Mouse (Mus musculus): ENCODE results near the gene Borcs6. TPM values are rescaled to one million over a fixed set of nuclear protein-coding genes. Genes with fewer than 3 reads are reported as not detected.
"Not testable (repeated sequence)": the region's sequence is repeated elsewhere in the genome, so short reads cannot be mapped to it uniquely, and the experiment has no call there.

The Borcs6 gene
- polyA plus RNA-seq, 1 experiment from 2014 or later, result 11.1 TPM

GRCm38 (mm10) chr11:69087082-69087481 is 27.6 kb downstream of the Borcs6 start:
- H3K4me2 ChIP-seq, result no peak overlapping the region
- H3K9ac ChIP-seq, result peak overlapping the region; percentile 25; the same call in 1 of the 2 replicates
- WGBS, result 42% methylated on average over 4 of the region's 4 CpGs
- no peaks in the 10 kb centered on the region for H3K9me3 ChIP-seq
- H3K4me3 ChIP-seq (replicated peaks), result no peak overlapping the region; the same call in 1 of the 2 replicates
- H3K4me1 ChIP-seq, result peaks cover 22% of the 10 kb centered on the region
- H3K27ac ChIP-seq, result peak overlapping the region; percentile 50; the same call in 1 of the 2 replicates
- peaks cover 21% of the 10 kb centered on the region for H3K36me3 ChIP-seq (replicated peaks)
- no peak for ATAC-seq (ENCODE audit: low FRiP score)
- no peaks in the 10 kb centered on the region for H3K27me3 ChIP-seq

- H3K4me3 ChIP-seq (replicated peaks), result no peak overlapping the region
- H3K36me3 ChIP-seq (replicated peaks), result peaks cover 21% of the 10 kb centered on the region
- no peaks in the 10 kb centered on the region for H3K27me3 ChIP-seq
- no peak for ATAC-seq (ENCODE audit: low FRiP score)
- 63% methylated on average over 2 of the region's 2 CpGs for WGBS
- H3K27ac ChIP-seq, result 0 out of 2 replicates have a peak overlapping the region, but pooled peaks have one; percentile 91
- H3K4me1 ChIP-seq, result peaks cover 22% of the 10 kb centered on the region
- H3K9me3 ChIP-seq, result no peaks in the 10 kb centered on the region
- peak overlapping the region; percentile 99; the same call in 1 of the 2 replicates for H3K9ac ChIP-seq
- peak overlapping the region; percentile 98 for H3K4me2 ChIP-seq
These were observed 28.1 kb downstream of the Borcs6 start for GRCm38 (mm10) chr11:69087597-69087996.

GRCm38 (mm10) chr11:69088103-69088855 is 28.8 kb downstream of the Borcs6 start, which contains the start of gene Vamp2:
TSS of gene Vamp2 (plus strand) at chr11:69088490.
- Histone ChIP-seq H3K9me3 (no peaks in the 10 kb centered on the region), H3K36me3 (replicated peaks) (peaks cover 21% of the 10 kb centered on the region), H3K27me3 (no peaks in the 10 kb centered on the region), H3K4me2 (peak within 1 kb of the TSS; percentile 98), H3K27ac (peak within 1 kb of the TSS; percentile 91), H3K4me1 (peaks cover 22% of the 10 kb centered on the region), H3K4me3 (replicated peaks) (peak within 1 kb of the TSS; percentile 95), H3K9ac (peak within 1 kb of the TSS; percentile 99)
- WGBS, result under 1% methylated on average over 56 of the region's 67 CpGs
- peak; percentile 87 for ATAC-seq (ENCODE audit: low FRiP score)

- Histone ChIP-seq H3K4me2 (peak overlapping the region; percentile 98), H3K4me1 (peaks cover 24% of the 10 kb centered on the region), H3K9me3 (no peaks in the 10 kb centered on the region), H3K4me3 (replicated peaks) (peak overlapping the region; percentile 95), H3K27ac (peak overlapping the region; percentile 91), H3K27me3 (no peaks in the 10 kb centered on the region), H3K9ac (peak overlapping the region; percentile 99), H3K36me3 (replicated peaks) (peaks cover 21% of the 10 kb centered on the region)
- WGBS, result 11% methylated on average over 25 of the region's 25 CpGs
- peak; percentile 64 for ATAC-seq (ENCODE audit: low FRiP score)
These were observed 29.5 kb downstream of the Borcs6 start for GRCm38 (mm10) chr11:69088856-69089615.

- H3K4me1 ChIP-seq, result peaks cover 30% of the 10 kb centered on the region
- peak overlapping the region; percentile 95 for H3K4me3 ChIP-seq (replicated peaks)
These were observed 30.2 kb downstream of the Borcs6 start for GRCm38 (mm10) chr11:69089616-69090290.

GRCm38 (mm10) chr11:69090367-69090766 is 30.9 kb downstream of the Borcs6 start:
- Histone ChIP-seq H3K4me2 (peak overlapping the region; percentile 98; the same call in 1 of the 2 replicates), H3K4me1 (peaks cover 34% of the 10 kb centered on the region)

More at GRCm38 (mm10) chr11:69089616-69090290, 30.2 kb downstream of the Borcs6 start:
- Histone ChIP-seq H3K27ac (no peak overlapping the region; the same call in 1 of the 2 replicates), H3K9me3 (no peaks in the 10 kb centered on the region), H3K9ac (peak overlapping the region; percentile 99), H3K27me3 (no peaks in the 10 kb centered on the region), H3K36me3 (replicated peaks) (peaks cover 21% of the 10 kb centered on the region), H3K4me2 (peak overlapping the region; percentile 98)
- ATAC-seq (ENCODE audit: low FRiP score), result no peak
- 92% methylated on average over 12 of the region's 12 CpGs for WGBS

GRCm38 (mm10) chr11:69091566-69092385 is 32.3 kb downstream of the Borcs6 start:
- WGBS, result 70% methylated on average over 7 of the region's 7 CpGs
- Histone ChIP-seq H3K4me2 (no peak overlapping the region), H3K36me3 (replicated peaks) (peaks cover 21% of the 10 kb centered on the region), H3K9me3 (no peaks in the 10 kb centered on the region), H3K4me3 (replicated peaks) (no peak overlapping the region), H3K4me1 (peaks cover 48% of the 10 kb centered on the region), H3K27me3 (no peaks in the 10 kb centered on the region), H3K27ac (no peak overlapping the region), H3K9ac (no peak overlapping the region)
- no peak for ATAC-seq (ENCODE audit: low FRiP score)

More at GRCm38 (mm10) chr11:69090367-69090766, 30.9 kb downstream of the Borcs6 start:
- Histone ChIP-seq H3K9me3 (no peaks in the 10 kb centered on the region), H3K9ac (no peak overlapping the region), H3K36me3 (replicated peaks) (peaks cover 21% of the 10 kb centered on the region), H3K27ac (0 out of 2 replicates have a peak overlapping the region, but pooled peaks have one; percentile 31), H3K4me3 (replicated peaks) (no peak overlapping the region), H3K27me3 (no peaks in the 10 kb centered on the region)
- ATAC-seq (ENCODE audit: low FRiP score), result no peak
- 73% methylated on average over 6 of the region's 6 CpGs for WGBS

GRCm38 (mm10) chr11:69092386-69092751 is 32.9 kb downstream of the Borcs6 start:
- no peak for ATAC-seq (ENCODE audit: low FRiP score)
- Histone ChIP-seq H3K4me3 (replicated peaks) (no peak overlapping the region), H3K4me1 (peaks cover 54% of the 10 kb centered on the region), H3K27me3 (no peaks in the 10 kb centered on the region), H3K9me3 (no peaks in the 10 kb centered on the region), H3K36me3 (replicated peaks) (peaks cover 21% of the 10 kb centered on the region), H3K27ac (no peak overlapping the region), H3K9ac (no peak overlapping the region), H3K4me2 (no peak overlapping the region)
- WGBS, result 1% methylated on average over 3 of the region's 3 CpGs

- Histone ChIP-seq H3K4me3 (replicated peaks) (no peak overlapping the region), H3K27me3 (no peaks in the 10 kb centered on the region), H3K9me3 (no peaks in the 10 kb centered on the region), H3K4me2 (no peak overlapping the region), H3K36me3 (replicated peaks) (peaks cover 21% of the 10 kb centered on the region), H3K27ac (no peak overlapping the region), H3K9ac (no peak overlapping the region), H3K4me1 (peaks cover 59% of the 10 kb centered on the region)
- WGBS, result 88% methylated on average over 4 of the region's 4 CpGs
- no peak for ATAC-seq (ENCODE audit: low FRiP score)
These were observed 33.4 kb downstream of the Borcs6 start for GRCm38 (mm10) chr11:69092871-69093270.

- not testable (repeated sequence) for ATAC-seq (ENCODE audit: low FRiP score)
- H3K4me1 ChIP-seq, result peaks cover 67% of the 10 kb centered on the region
These were observed 34.3 kb downstream of the Borcs6 start for GRCm38 (mm10) chr11:69093856-69094255.

GRCm38 (mm10) chr11:69094697-69095429 is 35.3 kb downstream of the Borcs6 start, which contains the start of gene Per1:
TSS of gene Per1 (plus strand) at chr11:69095217.
- no peaks in the 10 kb centered on the region for H3K27me3 ChIP-seq
- WGBS, result under 1% methylated on average over 37 of the region's 37 CpGs
- peaks cover 67% of the 10 kb centered on the region for H3K4me1 ChIP-seq
- peak within 1 kb of the TSS; percentile 72 for H3K4me2 ChIP-seq
- H3K9me3 ChIP-seq, result no peaks in the 10 kb centered on the region
- peak within 1 kb of the TSS; percentile 45 for H3K4me3 ChIP-seq (replicated peaks)
- H3K9ac ChIP-seq, result peak within 1 kb of the TSS; percentile 53
- peak within 1 kb of the TSS; percentile 66 for H3K27ac ChIP-seq
- H3K36me3 ChIP-seq (replicated peaks), result peaks cover 19% of the 10 kb centered on the region
- peak; percentile 93 for ATAC-seq (ENCODE audit: low FRiP score)

More at GRCm38 (mm10) chr11:69093856-69094255, 34.3 kb downstream of the Borcs6 start:
- not testable (repeated sequence) for H3K4me3 ChIP-seq (replicated peaks); H3K27ac ChIP-seq; H3K4me2 ChIP-seq; H3K27me3 ChIP-seq; H3K9me3 ChIP-seq; H3K9ac ChIP-seq
- peaks cover 21% of the 10 kb centered on the region for H3K36me3 ChIP-seq (replicated peaks)
- 90% methylated on average over 7 of the region's 7 CpGs for WGBS
